ENCODE assay signal across 9 mouse cellular contexts in genomic region chr5:144162813-144163517, GRCm38 (mm10). TPM values are rescaled to one million over a fixed set of nuclear protein-coding genes. Genes with fewer than 3 reads are reported as not detected.
DNase-seq lines count a peak whose midpoint lies in the region; ATAC-seq lines count a peak whose summit lies in the region.
"Had no signal": no experiment of that assay in that cellular context is flagged by ENCODE, and none has a peak within 500 bp of the region (broad histone marks: within the 10 kb centered on the region; RNA-seq: fewer than 3 reads in every experiment).

No protein-coding gene starts in this region.

- peak; percentile 79 for DNase-seq in cerebellum, adult 11-12 months
- DNase-seq in retina, postnatal 7 days (ENCODE audit: low read depth, low spot score): peak; percentile 8
- DNase-seq in left cerebral cortex, postnatal 10 days (ENCODE audit: extremely low spot score in 1 of 2, low spot score in 2 of 2): no peak
- no peak for DNase-seq in forebrain, embryonic 10.5 days (ENCODE audit: extremely low spot score, low spot score)
- no peak for DNase-seq in gastrocnemius, adult 8-10 months (ENCODE audit: low spot score in 2 of 2)
- DNase-seq: heart, adult 18-20 months had no signal

- H3K36me3 ChIP-seq in midbrain, embryonic 13.5 days: peaks cover 64% of the 10 kb centered on the region
- H3K36me3 ChIP-seq in midbrain, embryonic 16.5 days (ENCODE audit: control insufficient read depth, insufficient read depth, low read length): peaks cover 23% of the 10 kb centered on the region
- H3K36me3 ChIP-seq in kidney, embryonic 14.5 days (ENCODE audit: control insufficient read depth, insufficient read depth, low read length): peaks cover 34% of the 10 kb centered on the region
- peaks cover 90% of the 10 kb centered on the region for H3K36me3 ChIP-seq in forebrain, embryonic 10.5 days (replicated peaks)

- peak overlapping the region; percentile 51; the same call in 1 of the 2 replicates for H3K27ac ChIP-seq in midbrain, embryonic 13.5 days
- no peak overlapping the region for H3K27ac ChIP-seq in midbrain, embryonic 16.5 days (ENCODE audit: low read length)
- peak overlapping the region; percentile 47; the same call in 1 of the 2 replicates for H3K27ac ChIP-seq in kidney, embryonic 14.5 days (ENCODE audit: low read depth, low read length)
- H3K27ac ChIP-seq in forebrain, embryonic 10.5 days: no peak overlapping the region

- H3K9me3 ChIP-seq in midbrain, embryonic 13.5 days: no peaks in the 10 kb centered on the region
- H3K9me3 ChIP-seq in midbrain, embryonic 16.5 days (replicated peaks; ENCODE audit: control insufficient read depth, low read length, poor library complexity, severe bottlenecking): no peaks in the 10 kb centered on the region
- H3K9me3 ChIP-seq in kidney, embryonic 14.5 days (ENCODE audit: control insufficient read depth, low read length): no peaks in the 10 kb centered on the region
- no peaks in the 10 kb centered on the region for H3K9me3 ChIP-seq in forebrain, embryonic 10.5 days

- peaks cover 15% of the 10 kb centered on the region; the same call in 1 of the 2 replicates for H3K4me1 ChIP-seq in midbrain, embryonic 13.5 days (replicated peaks)
- peaks cover 2% of the 10 kb centered on the region; the same call in 1 of the 2 replicates for H3K4me1 ChIP-seq in midbrain, embryonic 16.5 days (ENCODE audit: control insufficient read depth, insufficient read depth, low read length)
- no peaks in the 10 kb centered on the region for H3K4me1 ChIP-seq in kidney, embryonic 14.5 days (ENCODE audit: control insufficient read depth, insufficient read depth, low read length)
- H3K4me1 ChIP-seq in forebrain, embryonic 10.5 days: peaks cover 7% of the 10 kb centered on the region; the same call in 1 of the 2 replicates

- 80% methylated on average over 10 of the region's 10 CpGs for WGBS in midbrain, embryonic 13.5 days
- WGBS in midbrain, embryonic 16.5 days: 76% methylated on average over 10 of the region's 10 CpGs
- 70% methylated on average over 10 of the region's 10 CpGs for WGBS in kidney, embryonic 14.5 days
- WGBS in forebrain, embryonic 10.5 days: 86% methylated on average over 10 of the region's 10 CpGs

- no peak overlapping the region for H3K4me3 ChIP-seq in midbrain, embryonic 13.5 days (replicated peaks)
- no peak overlapping the region for H3K4me3 ChIP-seq in midbrain, embryonic 16.5 days (ENCODE audit: low read depth, low read length)
- H3K4me3 ChIP-seq in kidney, embryonic 14.5 days (ENCODE audit: low read length): no peak overlapping the region
- no peak overlapping the region for H3K4me3 ChIP-seq in forebrain, embryonic 10.5 days

- intact Hi-C loops in left cerebral cortex, postnatal 10 days (cut with DNase I): no loop called here

- no peaks in the 10 kb centered on the region for H3K27me3 ChIP-seq in midbrain, embryonic 13.5 days
- no peaks in the 10 kb centered on the region for H3K27me3 ChIP-seq in midbrain, embryonic 16.5 days (ENCODE audit: control insufficient read depth, insufficient read depth, low read depth, low read length)
- no peaks in the 10 kb centered on the region for H3K27me3 ChIP-seq in kidney, embryonic 14.5 days (ENCODE audit: control insufficient read depth, insufficient read depth, low read length)
- H3K27me3 ChIP-seq in forebrain, embryonic 10.5 days (ENCODE audit: poor library complexity, severe bottlenecking): no peaks in the 10 kb centered on the region

- H3K9ac ChIP-seq in midbrain, embryonic 13.5 days (replicated peaks): 0 out of 2 replicates have a peak overlapping the region, but pooled peaks have one; percentile 25
- no peak overlapping the region for H3K9ac ChIP-seq in midbrain, embryonic 16.5 days (ENCODE audit: low read depth, low read length)
- H3K9ac ChIP-seq in kidney, embryonic 14.5 days (ENCODE audit: low read depth, low read length): no peak overlapping the region

- no peak for ATAC-seq in midbrain, embryonic 13.5 days
- no peak for ATAC-seq in midbrain, embryonic 16.5 days
- no peak for ATAC-seq in kidney, embryonic 14.5 days (ENCODE audit: low FRiP score, low TSS enrichment)

- H3K4me2 ChIP-seq in midbrain, embryonic 13.5 days (replicated peaks): no peak overlapping the region
- no peak overlapping the region for H3K4me2 ChIP-seq in midbrain, embryonic 16.5 days (ENCODE audit: low read length)
- H3K4me2 ChIP-seq in kidney, embryonic 14.5 days (replicated peaks; ENCODE audit: low read depth, low read length): no peak overlapping the region

RNA-seq across cellular contexts. Expression of gene Bhlha15, which starts 27.1 kb away (rescaled TPM):
- polyA plus RNA-seq in midbrain, embryonic 13.5 days (2015; fragmentation: Nextera tagmentation; extraction: Ambion mirVana): 0.13 and 0.14 TPM in 2 replicates
- not detected in 2 replicates for polyA plus RNA-seq in midbrain, embryonic 16.5 days (2015; fragmentation: Nextera tagmentation; extraction: Ambion mirVana)
- polyA plus RNA-seq in kidney, embryonic 14.5 days (2014; fragmentation: Nextera tagmentation; extraction: Ambion mirVana): 0.28 TPM in 1 of 2 replicates, not detected in the other
- total RNA-seq in left cerebral cortex, postnatal 10 days (2021): under 1 TPM; 0.32 to 0.43 TPM
- 0.12 and 0.23 TPM in 2 replicates for polyA plus RNA-seq in forebrain, embryonic 10.5 days (2016; fragmentation: Nextera tagmentation; extraction: Ambion mirVana)
- not detected for total RNA-seq in gastrocnemius, adult 8-10 months (2022)

Comparison
In these comparisons a context has a peak if more than half of its experiments do, and no peak if none do; other contexts are left out.
1. H3K27ac ChIP-seq: peak in midbrain, embryonic 13.5 days (single experiment) and kidney, embryonic 14.5 days (single experiment); none in midbrain, embryonic 16.5 days (single experiment) and forebrain, embryonic 10.5 days (single experiment).
2. DNase-seq: peak in cerebellum, adult 11-12 months (single experiment) and retina, postnatal 7 days (single experiment); none in left cerebral cortex, postnatal 10 days (0 of 2), forebrain, embryonic 10.5 days (single experiment) and gastrocnemius, adult 8-10 months (0 of 2).